Mouse (Mus musculus) liver, postnatal 0 days (tissue): ENCODE results near the gene Mettl2.
"Not testable (repeated sequence)": the region's sequence is repeated elsewhere in the genome, so short reads cannot be mapped to it uniquely, and the experiment has no call there.

Experiments used
- CTCF ChIP-seq: sonication (generic); IDR thresholded peaks from 2 replicates; pipeline ENCODE4 v1.5.1; 2016; ENCODE audit warnings: antibody characterized with exemption, low read depth
- EP300 ChIP-seq: IDR thresholded peaks from 2 replicates; pipeline ENCODE4 v1.6.1; 2016; ENCODE audit warnings: antibody characterized with exemption, low read depth, mild to moderate bottlenecking

- TF ChIP-seq EP300, CTCF: not testable (repeated sequence)
These were observed 13.8 kb upstream of the Mettl2 start for GRCm38 (mm10) chr11:105112448-105112847.
